Mouse (Mus musculus) lung, postnatal 0 days (tissue): ENCODE data around the gene 1700049E17Rik2.
"Not testable (repeated sequence)": the region's sequence is repeated elsewhere in the genome, so short reads cannot be mapped to it uniquely, and the experiment has no call there.

Source experiments
- CTCF ChIP-seq: IDR thresholded peaks from 2 replicates; pipeline ENCODE4 v1.5.1; 2016; ENCODE audit warnings: antibody characterized with exemption, mild to moderate bottlenecking
- EP300 ChIP-seq: IDR thresholded peaks from 2 replicates; pipeline ENCODE4 v1.6.1; 2016; ENCODE audit warnings: antibody characterized with exemption, mild to moderate bottlenecking, control low read depth

DNA sequence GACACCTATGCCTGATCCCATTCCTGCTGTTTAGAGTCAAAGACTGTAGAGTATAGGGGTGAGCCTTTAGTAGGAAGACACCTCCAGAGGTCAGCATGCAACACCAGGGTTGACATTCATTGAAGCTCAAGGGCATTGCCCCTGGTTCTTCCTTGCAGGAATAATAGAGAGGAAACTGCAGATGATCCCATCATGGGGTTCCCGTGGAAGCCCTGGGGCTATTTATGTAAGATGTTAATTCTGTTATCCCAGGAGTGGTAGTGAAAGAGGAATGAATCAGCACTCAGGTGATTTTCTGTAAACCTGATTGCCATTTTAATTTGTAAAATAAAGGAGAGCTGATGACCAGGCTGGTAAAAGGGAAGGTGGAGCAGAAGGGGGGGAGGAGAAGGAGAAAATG, 13.3 kb downstream of the 1700049E17Rik2 start:
- not testable (repeated sequence) for TF ChIP-seq CTCF, EP300
